Mouse (Mus musculus): ENCODE measurements around the gene Glis2. TPM values are rescaled to one million over a fixed set of nuclear protein-coding genes. Genes with fewer than 3 reads are reported as not detected.

The Glis2 gene
- polyA plus RNA-seq, 1 experiment = 0.01 TPM

DNA sequence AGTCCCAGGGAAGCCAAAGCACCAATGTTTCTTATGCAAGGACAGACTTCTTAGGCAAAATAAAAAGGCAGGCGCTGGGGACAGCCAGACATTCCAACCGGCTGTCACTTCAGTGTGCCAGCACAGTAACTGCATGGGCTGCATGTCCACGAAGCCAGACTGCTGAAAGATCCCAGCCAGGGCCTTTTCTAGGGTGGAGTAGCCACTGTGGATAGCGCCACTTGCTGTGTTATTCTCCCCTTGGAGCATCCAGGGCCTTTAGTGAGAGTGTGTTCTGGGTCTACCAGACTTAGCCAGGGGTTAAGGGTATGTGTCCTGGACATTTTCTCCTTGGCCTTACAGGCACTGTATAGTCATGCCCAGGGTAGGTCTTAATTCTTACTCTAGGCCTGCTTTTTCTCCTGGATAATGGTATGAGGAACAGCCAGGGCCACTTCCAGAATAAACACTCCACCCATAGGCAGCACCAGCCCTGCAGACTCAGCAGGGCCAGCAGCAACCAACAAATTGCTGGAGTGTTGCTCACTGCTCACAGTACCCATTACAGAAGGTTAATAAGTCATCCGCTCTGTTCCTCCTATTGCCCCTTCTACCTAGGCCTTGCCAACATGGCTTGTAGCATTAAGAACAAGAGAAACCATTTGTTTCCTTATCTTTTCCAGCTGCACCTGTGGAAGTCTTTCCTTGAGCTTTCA is 6.8 kb upstream of the Glis2 start:
- TF ChIP-seq TAL1 (IDR thresholded peaks at IDR 0.05; ENCODE audit: low read length) (no peak), GATA1 (IDR thresholded peaks at IDR 0.05; ENCODE audit: low read length) (no peak)
- no peaks in the 10 kb centered on the region for H3K9me3 ChIP-seq (ENCODE audit: control insufficient read depth, low read length)
- no peaks in the 10 kb centered on the region for H3K36me3 ChIP-seq (ENCODE audit: control insufficient read depth)
- H3K4me1 ChIP-seq (ENCODE audit: control insufficient read depth) = peaks cover 43% of the 10 kb centered on the region
- H3K4me3 ChIP-seq (replicated peaks) = peak overlapping the region; percentile 68
- H3K27me3 ChIP-seq (ENCODE audit: control insufficient read depth) = peaks cover 21% of the 10 kb centered on the region

DNA sequence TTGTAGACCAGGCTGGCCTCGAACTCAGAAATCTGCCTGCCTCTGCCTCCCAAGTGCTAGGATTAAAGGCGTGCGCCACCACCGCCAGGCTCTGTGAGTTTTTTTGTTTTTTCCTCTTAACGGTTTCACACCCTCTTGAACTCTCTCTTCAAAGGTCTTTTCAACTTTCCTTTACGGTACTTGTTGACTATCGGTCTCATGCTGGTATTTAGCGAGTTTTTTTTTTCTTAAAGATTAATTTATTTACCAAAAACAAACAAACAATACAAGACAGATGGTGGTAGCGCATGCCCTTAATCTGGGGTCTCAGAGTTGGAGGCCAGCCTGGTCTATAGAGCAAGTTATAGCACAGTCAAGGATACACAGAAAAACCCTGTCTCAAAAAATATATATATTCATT is 4.3 kb upstream of the Glis2 start:
- H3K27me3 ChIP-seq (ENCODE audit: control insufficient read depth) = peaks cover 39% of the 10 kb centered on the region
- H3K36me3 ChIP-seq (ENCODE audit: control insufficient read depth) = no peaks in the 10 kb centered on the region
- H3K4me1 ChIP-seq (ENCODE audit: control insufficient read depth) = peaks cover 35% of the 10 kb centered on the region
- no peaks in the 10 kb centered on the region; the same call in 1 of the 2 replicates for H3K9me3 ChIP-seq (ENCODE audit: control insufficient read depth, low read length)
- H3K4me3 ChIP-seq (replicated peaks) = no peak overlapping the region
- no peak for TF ChIP-seq TAL1 (IDR thresholded peaks at IDR 0.05; ENCODE audit: low read length)
- no peak for TF ChIP-seq GATA1 (IDR thresholded peaks at IDR 0.05; ENCODE audit: low read length)

DNA sequence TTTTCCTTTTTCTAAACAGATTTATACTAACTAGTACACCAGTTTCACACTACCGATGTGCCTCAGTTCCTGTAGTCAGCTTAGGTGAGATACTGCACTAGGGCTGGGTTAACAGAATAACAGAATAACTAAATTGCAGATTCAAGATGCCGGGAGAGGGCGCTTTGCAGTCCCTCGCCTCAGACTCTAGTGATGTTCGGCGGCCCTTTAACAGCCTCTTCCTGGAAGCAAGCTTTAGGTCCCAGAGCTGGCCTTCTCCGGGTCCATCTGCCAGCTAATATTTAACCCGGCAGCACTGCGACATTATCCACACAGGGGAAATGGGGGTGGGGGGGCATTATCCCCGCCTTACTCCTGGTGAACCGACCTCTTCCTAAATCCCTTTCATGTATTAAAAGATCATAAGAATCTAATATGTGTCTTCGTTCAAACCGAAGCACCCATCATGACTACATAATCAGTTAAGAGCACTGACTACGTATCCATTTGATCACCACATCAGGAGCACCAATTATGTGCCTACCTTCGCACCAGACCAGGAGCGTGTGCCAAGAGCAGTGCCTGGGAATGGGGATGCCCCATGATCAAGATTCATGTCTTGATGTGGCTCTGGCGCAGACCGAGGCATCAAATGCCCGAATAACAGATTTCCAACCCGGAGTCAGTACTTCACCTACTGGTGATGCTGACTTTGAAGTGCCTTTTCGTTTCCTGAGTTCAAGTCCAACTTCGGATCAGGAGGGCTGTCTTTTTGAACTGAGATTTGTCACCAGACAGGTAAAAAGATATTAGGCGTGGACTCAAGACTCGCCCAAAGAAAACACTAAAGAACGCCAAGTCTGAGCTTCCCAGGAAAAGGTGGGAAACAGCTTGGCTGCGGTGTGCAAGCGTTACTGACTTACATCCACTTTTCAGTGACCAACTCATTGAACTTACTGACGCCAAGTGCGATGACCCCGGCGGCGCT is 1.3 kb upstream of the Glis2 start:
- peaks cover 11% of the 10 kb centered on the region for H3K4me1 ChIP-seq (ENCODE audit: control insufficient read depth)
- no peaks in the 10 kb centered on the region for H3K36me3 ChIP-seq (ENCODE audit: control insufficient read depth)
- peaks cover 63% of the 10 kb centered on the region for H3K27me3 ChIP-seq (ENCODE audit: control insufficient read depth)
- TF ChIP-seq GATA1 (IDR thresholded peaks at IDR 0.05; ENCODE audit: low read length) = no peak
- TF ChIP-seq TAL1 (IDR thresholded peaks at IDR 0.05; ENCODE audit: low read length) = no peak
- peaks cover 3% of the 10 kb centered on the region; the same call in 1 of the 2 replicates for H3K9me3 ChIP-seq (ENCODE audit: control insufficient read depth, low read length)
- H3K4me3 ChIP-seq (replicated peaks) = peak overlapping the region; percentile 47

DNA sequence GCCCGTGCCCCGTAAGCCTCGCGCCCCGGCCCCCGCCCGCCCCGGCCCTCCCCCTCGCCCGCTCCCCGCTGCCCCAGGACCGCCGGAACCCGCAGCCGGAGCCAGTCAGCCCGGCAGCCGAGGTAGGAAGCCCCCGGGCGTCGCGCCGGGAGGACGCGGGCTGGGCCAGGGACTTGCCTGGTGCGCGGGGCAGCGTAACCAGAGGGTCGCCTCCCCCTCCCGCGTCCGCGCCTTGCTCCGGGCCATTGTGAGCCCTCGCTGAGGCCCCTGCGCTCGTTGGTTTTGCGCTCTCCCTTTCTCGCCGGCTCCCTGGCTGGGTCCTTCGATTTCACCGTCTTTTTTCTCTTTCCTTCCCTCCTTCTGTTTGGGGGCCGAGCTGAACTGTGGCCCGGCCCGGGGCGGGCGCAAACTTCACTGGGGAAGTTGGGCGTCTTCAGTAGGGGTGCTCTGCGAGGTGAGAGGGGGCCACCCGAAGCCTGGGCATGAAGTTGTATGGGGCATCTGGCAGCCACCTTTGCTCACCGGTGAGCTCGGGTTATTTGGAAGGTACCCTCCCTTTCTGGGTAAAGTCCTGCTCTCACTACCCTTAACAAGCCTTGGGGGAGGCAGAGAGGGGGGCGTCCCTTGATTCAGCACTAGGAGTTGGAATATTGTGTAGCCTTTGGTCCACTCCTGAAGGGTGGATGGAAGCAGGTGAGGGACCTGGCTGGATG is 457 bp downstream of the Glis2 start:
- peaks cover 3% of the 10 kb centered on the region; the same call in 1 of the 2 replicates for H3K9me3 ChIP-seq (ENCODE audit: control insufficient read depth, low read length)
- H3K4me3 ChIP-seq (replicated peaks) = peak overlapping the region; percentile 53
- peaks cover 63% of the 10 kb centered on the region for H3K27me3 ChIP-seq (ENCODE audit: control insufficient read depth)
- peaks cover 7% of the 10 kb centered on the region for H3K4me1 ChIP-seq (ENCODE audit: control insufficient read depth)
- H3K36me3 ChIP-seq (ENCODE audit: control insufficient read depth) = no peaks in the 10 kb centered on the region
- TF ChIP-seq TAL1 (IDR thresholded peaks at IDR 0.05; ENCODE audit: low read length) (no peak), GATA1 (IDR thresholded peaks at IDR 0.05; ENCODE audit: low read length) (no peak)

DNA sequence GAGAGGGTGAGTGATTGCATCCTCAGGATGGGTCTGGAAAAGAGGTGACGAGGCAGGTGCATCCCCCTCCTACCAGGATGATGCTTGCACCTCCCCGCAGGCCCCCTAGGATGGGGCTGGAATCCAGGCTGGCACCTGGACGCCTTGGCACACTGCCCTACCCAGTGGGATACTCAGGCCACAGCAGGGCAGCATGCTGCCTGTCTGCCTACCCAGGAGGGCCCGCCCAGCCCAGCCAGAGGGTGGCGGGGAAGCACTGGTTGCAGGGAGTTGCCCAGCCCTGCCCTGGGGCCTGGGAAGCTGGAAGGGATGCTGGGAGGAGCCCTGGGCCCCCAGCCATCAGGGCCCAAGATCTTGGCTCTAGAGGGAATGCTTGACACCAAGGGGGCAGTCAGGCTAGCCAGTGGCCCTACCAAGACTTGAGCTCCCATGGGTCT is 1.0 kb downstream of the Glis2 start:
- H3K27me3 ChIP-seq (ENCODE audit: control insufficient read depth) = peaks cover 63% of the 10 kb centered on the region
- H3K4me1 ChIP-seq (ENCODE audit: control insufficient read depth) = peaks cover 7% of the 10 kb centered on the region

DNA sequence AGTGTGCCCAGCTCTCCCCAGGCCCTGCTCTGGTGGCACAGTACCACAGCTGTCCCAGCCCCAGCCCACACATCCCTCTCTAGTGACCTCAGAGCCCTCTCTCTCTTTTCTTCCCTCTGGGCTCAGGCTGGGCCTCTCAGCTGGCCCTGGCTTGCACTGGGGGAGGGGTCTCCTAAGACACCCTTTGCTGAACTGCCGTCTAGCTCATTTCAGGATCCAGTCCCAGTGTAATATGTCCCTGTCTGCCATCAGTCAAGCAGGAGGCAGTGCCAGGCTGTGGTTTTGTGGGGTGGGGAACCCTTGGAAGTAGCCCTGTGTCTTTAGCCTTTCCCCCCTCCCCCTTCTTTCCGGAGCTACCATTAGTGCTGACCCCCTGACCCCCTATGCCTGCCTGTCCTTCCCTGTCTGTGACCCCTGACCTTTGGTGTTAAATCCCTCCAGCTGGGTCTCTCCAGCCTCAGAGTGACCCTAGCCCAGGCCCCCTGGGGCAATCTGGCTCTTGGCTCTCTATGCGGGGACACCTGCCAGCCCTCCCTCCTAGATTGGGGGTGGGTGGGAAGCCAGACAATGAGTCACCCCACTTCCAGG is 1.7 kb downstream of the Glis2 start:
- H3K9me3 ChIP-seq (ENCODE audit: control insufficient read depth, low read length) = peaks cover 3% of the 10 kb centered on the region; the same call in 1 of the 2 replicates
- peaks cover 60% of the 10 kb centered on the region for H3K27me3 ChIP-seq (ENCODE audit: control insufficient read depth)
- H3K4me1 ChIP-seq (ENCODE audit: control insufficient read depth) = peaks cover 11% of the 10 kb centered on the region
- H3K36me3 ChIP-seq (ENCODE audit: control insufficient read depth) = no peaks in the 10 kb centered on the region
- TF ChIP-seq TAL1 (IDR thresholded peaks at IDR 0.05; ENCODE audit: low read length) = no peak
- no peak for TF ChIP-seq GATA1 (IDR thresholded peaks at IDR 0.05; ENCODE audit: low read length)
- no peak overlapping the region for H3K4me3 ChIP-seq (replicated peaks)

More for the DNA sequence above, 1.0 kb downstream of the Glis2 start:
- Histone ChIP-seq H3K36me3 (ENCODE audit: control insufficient read depth) (no peaks in the 10 kb centered on the region), H3K9me3 (ENCODE audit: control insufficient read depth, low read length) (peaks cover 3% of the 10 kb centered on the region; the same call in 1 of the 2 replicates), H3K4me3 (replicated peaks) (peak overlapping the region; percentile 53)
- no peak for TF ChIP-seq GATA1 (IDR thresholded peaks at IDR 0.05; ENCODE audit: low read length)
- no peak for TF ChIP-seq TAL1 (IDR thresholded peaks at IDR 0.05; ENCODE audit: low read length)

DNA sequence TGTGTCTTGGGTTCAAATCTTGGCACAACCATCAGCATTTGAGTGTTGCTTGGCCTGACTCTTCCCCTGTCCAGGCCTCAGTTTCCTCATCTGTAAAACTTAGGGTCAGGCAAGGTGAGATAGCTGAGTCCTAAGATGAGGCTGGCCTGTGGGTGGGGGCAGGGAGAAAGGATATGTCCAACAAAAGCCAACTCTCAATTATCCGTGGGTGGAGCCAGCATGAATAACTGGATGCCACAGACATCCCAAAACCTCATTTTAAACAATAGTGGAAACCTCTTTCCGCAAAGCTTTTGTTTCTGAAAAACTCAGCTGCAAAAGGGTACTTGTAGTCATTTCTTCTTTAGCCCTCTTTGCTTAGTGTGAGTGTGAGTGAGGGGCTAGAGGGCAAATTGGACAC is 2.3 kb downstream of the Glis2 start:
- no peak for TF ChIP-seq GATA1 (IDR thresholded peaks at IDR 0.05; ENCODE audit: low read length)
- TF ChIP-seq TAL1 (IDR thresholded peaks at IDR 0.05; ENCODE audit: low read length) = no peak
- Histone ChIP-seq H3K27me3 (ENCODE audit: control insufficient read depth) (peaks cover 59% of the 10 kb centered on the region), H3K36me3 (ENCODE audit: control insufficient read depth) (no peaks in the 10 kb centered on the region), H3K4me3 (replicated peaks) (no peak overlapping the region), H3K9me3 (ENCODE audit: control insufficient read depth, low read length) (peaks cover 3% of the 10 kb centered on the region; the same call in 1 of the 2 replicates), H3K4me1 (ENCODE audit: control insufficient read depth) (peaks cover 12% of the 10 kb centered on the region)

DNA sequence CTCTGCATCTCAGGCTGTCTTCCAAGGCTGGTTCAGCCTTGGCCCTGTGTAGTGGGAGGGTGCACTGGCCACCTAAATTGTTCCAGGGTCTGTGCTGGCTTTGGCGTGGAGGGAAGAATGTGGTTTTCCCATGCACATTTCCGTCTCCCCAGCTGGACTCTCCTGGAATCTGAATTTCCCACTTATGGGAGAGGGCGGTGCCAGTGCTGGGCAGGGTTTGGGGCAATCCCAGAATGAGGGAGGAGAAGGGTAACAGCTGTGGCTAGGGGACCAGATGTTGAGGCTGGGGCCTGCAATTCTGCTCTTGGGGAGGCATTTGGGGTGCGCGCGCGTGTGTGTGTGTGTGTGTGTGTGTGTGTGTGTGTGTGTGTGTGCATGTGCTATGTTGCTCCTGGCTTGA is 2.8 kb downstream of the Glis2 start:
- peaks cover 16% of the 10 kb centered on the region for H3K4me1 ChIP-seq (ENCODE audit: control insufficient read depth)
- peaks cover 3% of the 10 kb centered on the region; the same call in 1 of the 2 replicates for H3K9me3 ChIP-seq (ENCODE audit: control insufficient read depth, low read length)
- H3K27me3 ChIP-seq (ENCODE audit: control insufficient read depth) = peaks cover 54% of the 10 kb centered on the region
- TF ChIP-seq GATA1 (IDR thresholded peaks at IDR 0.05; ENCODE audit: low read length) (no peak), TAL1 (IDR thresholded peaks at IDR 0.05; ENCODE audit: low read length) (no peak)
- no peaks in the 10 kb centered on the region for H3K36me3 ChIP-seq (ENCODE audit: control insufficient read depth)
- H3K4me3 ChIP-seq (replicated peaks) = no peak overlapping the region
